Mouse (Mus musculus) forebrain, embryonic 13.5 days (tissue): ENCODE results near the gene Gna15. TPM values are rescaled to one million over a fixed set of nuclear protein-coding genes. Genes with fewer than 3 reads are reported as not detected.

ENCODE experiments used
- ATAC-seq: fragments of 200-750 bp; cut with Nextera tagmentation; 2 replicates; pipeline ENCODE4 v1.8.0; 2017
- H3K27ac ChIP-seq: fragments of 300-500 bp; sonication (generic); 2 replicates; pipeline ENCODE4 v1.5.1; 2015; ENCODE audit warnings: inconsistent platforms, mild to moderate bottlenecking, moderate library complexity
- H3K27me3 ChIP-seq: fragments of 300-500 bp; sonication (generic); 2 replicates; pipeline ENCODE4 v1.6.1; 2015; ENCODE audit warnings: mild to moderate bottlenecking, inconsistent platforms
- H3K36me3 ChIP-seq: fragments of 300-500 bp; sonication (generic); 2 replicates; pipeline ENCODE4 v1.6.1; 2015; ENCODE audit warnings: mild to moderate bottlenecking, inconsistent platforms; ENCODE audit not compliant: poor library complexity, severe bottlenecking
- H3K4me1 ChIP-seq: fragments of 300-500 bp; sonication (generic); 2 replicates; pipeline ENCODE4 v1.6.1; 2015; ENCODE audit warnings: inconsistent platforms
- H3K4me2 ChIP-seq: fragments of 300-500 bp; sonication (generic); 2 replicates; pipeline ENCODE4 v1.6.1; 2015; ENCODE audit warnings: inconsistent platforms, mild to moderate bottlenecking, moderate library complexity
- H3K4me3 ChIP-seq: fragments of 300-500 bp; sonication (generic); 2 replicates; pipeline ENCODE4 v1.5.1; 2015; ENCODE audit warnings: mild to moderate bottlenecking, inconsistent platforms
- H3K9ac ChIP-seq: fragments of 300-500 bp; sonication (generic); 2 replicates; pipeline ENCODE4 v1.6.1; 2015; ENCODE audit warnings: mild to moderate bottlenecking, inconsistent platforms
- H3K9me3 ChIP-seq: fragments of 300-500 bp; sonication (generic); replicated peaks from 2 replicates; pipeline ENCODE4 v1.6.1; 2016; ENCODE audit warnings: inconsistent platforms
- WGBS: fragments of 180-500 bp; shearing (Covaris S2); methylation state at CpG from one replicate; pipeline ENCODE4 v1.1.7; 2015; 5-methylcytosine and 5-hydroxymethylcytosine counted together
- polyA plus RNA-seq: library from polyadenylated mRNA; unstranded; fragments of >200 nt; fragmentation: Nextera tagmentation; extraction: Ambion mirVana; gene quantifications from 2 replicates; pipeline ENCODE4 v1.2.1, GENCODE M21; 2015

The Gna15 gene
- polyA plus RNA-seq, 1 experiment from 2014 or later, result 0.57 TPM

GRCm38 (mm10) chr10:81513798-81514197 is 10.2 kb downstream of the Gna15 start:
- H3K4me2 ChIP-seq, result no peak overlapping the region
- H3K36me3 ChIP-seq, result no peaks in the 10 kb centered on the region
- H3K9me3 ChIP-seq, result no peaks in the 10 kb centered on the region
- H3K4me3 ChIP-seq, result no peak overlapping the region
- WGBS, result 84% methylated on average over 5 of the region's 5 CpGs
- no peak for ATAC-seq
- H3K27me3 ChIP-seq, result peaks cover 26% of the 10 kb centered on the region
- no peak overlapping the region for H3K9ac ChIP-seq
- no peaks in the 10 kb centered on the region for H3K4me1 ChIP-seq
- H3K27ac ChIP-seq, result no peak overlapping the region

DNA sequence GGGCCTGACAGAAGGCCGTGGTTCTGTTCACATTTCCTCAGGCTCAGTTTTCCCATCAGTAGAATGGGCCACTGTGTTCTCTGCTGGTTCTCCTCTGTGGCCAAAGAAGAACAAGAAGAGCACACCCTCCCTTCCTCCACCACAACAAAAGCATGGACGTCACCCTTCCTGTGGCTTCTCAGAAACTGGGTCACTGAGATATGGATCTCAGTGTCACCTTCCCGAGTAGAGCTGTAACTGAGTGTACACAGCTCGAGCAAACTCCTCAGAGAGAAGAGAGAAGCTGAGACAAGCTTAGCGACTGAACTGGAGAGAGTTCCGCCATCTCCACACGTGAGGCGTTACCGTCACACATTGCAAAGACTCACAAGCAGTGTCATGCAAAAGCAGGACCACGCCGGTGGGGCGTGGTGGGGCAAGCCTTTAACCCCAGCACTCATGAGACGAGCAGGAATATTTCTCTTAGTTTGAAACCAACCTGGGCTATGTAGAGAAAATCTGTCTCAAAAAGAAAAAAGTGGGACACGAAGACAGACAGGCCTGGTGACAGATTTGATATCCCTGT is 13.7 kb downstream of the Gna15 start:
- no peak for ATAC-seq
- no peak overlapping the region for H3K4me2 ChIP-seq
- no peak overlapping the region for H3K27ac ChIP-seq
- no peaks in the 10 kb centered on the region for H3K9me3 ChIP-seq
- H3K27me3 ChIP-seq, result peaks cover 19% of the 10 kb centered on the region
- H3K4me1 ChIP-seq, result no peaks in the 10 kb centered on the region
- 85% methylated on average over 14 of the region's 14 CpGs for WGBS
- H3K36me3 ChIP-seq, result no peaks in the 10 kb centered on the region
- no peak overlapping the region for H3K4me3 ChIP-seq
- no peak overlapping the region for H3K9ac ChIP-seq

DNA sequence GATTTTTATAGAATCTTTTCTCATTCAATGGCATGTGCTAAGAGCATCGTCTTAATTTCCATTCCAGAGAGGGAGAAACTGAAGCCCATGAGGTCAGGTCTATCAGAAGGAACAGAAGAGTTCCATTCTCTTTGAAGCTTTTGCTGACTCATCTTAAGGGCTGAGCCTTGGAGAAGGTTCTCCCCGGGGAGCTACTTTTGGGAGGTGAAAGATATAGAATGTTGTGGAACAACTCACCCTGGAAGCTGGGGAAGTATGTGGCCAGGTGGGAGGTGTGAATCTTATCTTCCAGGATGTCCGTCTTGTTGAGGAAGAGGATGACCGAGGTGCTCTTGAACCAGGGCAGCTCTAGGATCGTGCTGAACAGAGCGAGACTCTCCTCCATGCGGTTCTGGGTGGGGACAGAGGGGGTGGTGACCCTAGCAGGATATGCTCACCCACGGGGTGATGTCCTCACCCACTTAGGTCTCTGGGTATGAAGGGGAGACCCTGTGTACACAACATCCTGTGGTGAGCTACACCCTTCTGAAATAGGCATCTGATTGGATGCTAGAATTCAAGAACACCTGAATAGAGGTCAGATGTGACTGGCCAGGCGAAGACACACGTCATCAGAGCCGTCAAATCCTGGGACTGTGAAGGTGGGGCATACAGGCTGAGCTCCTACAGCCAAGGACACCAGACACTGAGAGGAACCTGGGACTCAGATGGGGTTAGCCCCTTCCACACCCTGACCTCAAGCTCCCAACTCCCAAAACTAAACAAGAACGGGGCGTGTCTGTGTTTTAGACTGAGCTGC is 16.1 kb downstream of the Gna15 start:
- no peak for ATAC-seq
- H3K9ac ChIP-seq, result no peak overlapping the region
- H3K27me3 ChIP-seq, result peaks cover 27% of the 10 kb centered on the region
- no peaks in the 10 kb centered on the region for H3K9me3 ChIP-seq
- no peak overlapping the region for H3K4me3 ChIP-seq
- WGBS, result 84% methylated on average over 13 of the region's 13 CpGs
- 0 out of 2 replicates have a peak, but pooled peaks cover 2% of the 10 kb centered on the region for H3K4me1 ChIP-seq
- no peak overlapping the region for H3K4me2 ChIP-seq
- no peaks in the 10 kb centered on the region for H3K36me3 ChIP-seq
- H3K27ac ChIP-seq, result no peak overlapping the region

GRCm38 (mm10) chr10:81507095-81507494 is 16.9 kb downstream of the Gna15 start:
- Histone ChIP-seq H3K4me3 (no peak overlapping the region), H3K9ac (no peak overlapping the region), H3K4me2 (no peak overlapping the region), H3K27ac (no peak overlapping the region), H3K27me3 (peaks cover 19% of the 10 kb centered on the region), H3K9me3 (no peaks in the 10 kb centered on the region), H3K4me1 (0 out of 2 replicates have a peak, but pooled peaks cover 4% of the 10 kb centered on the region), H3K36me3 (no peaks in the 10 kb centered on the region)
- 37% methylated on average over 6 of the region's 6 CpGs for WGBS
- ATAC-seq, result no peak

- no peak overlapping the region for H3K4me3 ChIP-seq
- WGBS, result 83% methylated on average over 14 of the region's 15 CpGs
- H3K4me2 ChIP-seq, result no peak overlapping the region
- H3K36me3 ChIP-seq, result no peaks in the 10 kb centered on the region
- no peak overlapping the region for H3K27ac ChIP-seq
- H3K9me3 ChIP-seq, result no peaks in the 10 kb centered on the region
- H3K4me1 ChIP-seq, result 0 out of 2 replicates have a peak, but pooled peaks cover 4% of the 10 kb centered on the region
- peaks cover 9% of the 10 kb centered on the region; the same call in 1 of the 2 replicates for H3K27me3 ChIP-seq
- H3K9ac ChIP-seq, result no peak overlapping the region
- no peak for ATAC-seq
These were observed 18.9 kb downstream of the Gna15 start for GRCm38 (mm10) chr10:81505016-81505664.

DNA sequence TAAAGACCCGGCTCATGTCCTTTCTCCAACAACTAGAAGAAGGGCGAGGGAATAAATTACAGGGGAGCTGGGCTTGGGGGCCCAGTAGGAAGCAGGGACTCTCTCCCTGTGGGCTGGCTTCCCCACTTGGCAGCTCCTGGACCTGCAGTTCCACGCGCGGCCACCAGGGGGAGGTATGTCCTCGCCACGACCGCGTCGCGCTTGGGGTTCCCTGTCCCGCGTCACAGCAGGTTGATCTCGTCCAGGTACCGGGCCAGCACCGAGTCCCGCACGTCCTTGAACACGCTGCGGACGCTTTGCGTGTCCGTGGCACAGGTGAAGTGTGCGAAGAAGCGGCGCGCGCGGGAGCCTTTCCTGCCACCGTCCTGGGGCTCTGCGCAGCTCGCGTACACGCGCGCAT is 21.4 kb downstream of the Gna15 start:
- Histone ChIP-seq H3K36me3 (no peaks in the 10 kb centered on the region), H3K4me3 (peak overlapping the region; percentile 36), H3K9ac (peak overlapping the region; percentile 47), H3K4me1 (0 out of 2 replicates have a peak, but pooled peaks cover 6% of the 10 kb centered on the region), H3K27me3 (peaks cover 9% of the 10 kb centered on the region; the same call in 1 of the 2 replicates), H3K4me2 (peak overlapping the region; percentile 70), H3K9me3 (no peaks in the 10 kb centered on the region), H3K27ac (no peak overlapping the region)
- WGBS, result 10% methylated on average over 27 of the region's 36 CpGs
- ATAC-seq, result peak; percentile 52

GRCm38 (mm10) chr10:81501863-81502262 is 22.2 kb downstream of the Gna15 start:
- H3K4me2 ChIP-seq, result no peak overlapping the region
- H3K27ac ChIP-seq, result no peak overlapping the region
- no peaks in the 10 kb centered on the region for H3K9me3 ChIP-seq
- no peak overlapping the region for H3K9ac ChIP-seq
- peaks cover 9% of the 10 kb centered on the region; the same call in 1 of the 2 replicates for H3K27me3 ChIP-seq
- H3K36me3 ChIP-seq, result no peaks in the 10 kb centered on the region
- WGBS, result 80% methylated on average over 5 of the region's 5 CpGs
- H3K4me1 ChIP-seq, result 0 out of 2 replicates have a peak, but pooled peaks cover 12% of the 10 kb centered on the region
- no peak for ATAC-seq
- H3K4me3 ChIP-seq, result no peak overlapping the region

DNA sequence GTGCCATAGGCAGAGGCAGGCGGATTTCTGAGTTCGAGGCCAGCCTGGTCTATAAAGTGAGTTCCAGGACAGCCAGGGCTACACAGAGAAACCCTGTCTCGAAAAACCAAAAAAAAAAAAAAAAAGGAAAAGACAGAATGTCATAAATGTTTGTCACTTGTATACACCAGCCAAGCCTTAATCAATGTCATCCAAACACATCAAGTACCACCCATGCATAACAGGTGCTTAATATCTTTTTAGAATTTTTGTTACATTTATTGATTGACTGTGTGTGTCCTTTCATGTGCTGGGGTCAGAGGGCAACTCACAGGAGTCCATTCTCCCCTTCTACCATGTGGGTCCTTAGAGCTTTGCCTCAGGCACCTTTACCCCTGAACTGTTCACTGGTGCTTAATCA is 24.0 kb downstream of the Gna15 start, which contains the start of gene S1pr4:
S1pr4 (minus strand) TSS at position 101 of the 400 bp plus-strand sequence.
- no peak for ATAC-seq
- Histone ChIP-seq H3K4me1 (peaks cover 19% of the 10 kb centered on the region), H3K4me3 (no peak within 1 kb of the TSS), H3K9ac (no peak within 1 kb of the TSS; the same call in 1 of the 2 replicates), H3K27ac (no peak within 1 kb of the TSS), H3K4me2 (no peak within 1 kb of the TSS), H3K36me3 (no peaks in the 10 kb centered on the region), H3K9me3 (no peaks in the 10 kb centered on the region), H3K27me3 (peaks cover 9% of the 10 kb centered on the region; the same call in 1 of the 2 replicates)
- 91% methylated on average over 3 of the region's 3 CpGs for WGBS

DNA sequence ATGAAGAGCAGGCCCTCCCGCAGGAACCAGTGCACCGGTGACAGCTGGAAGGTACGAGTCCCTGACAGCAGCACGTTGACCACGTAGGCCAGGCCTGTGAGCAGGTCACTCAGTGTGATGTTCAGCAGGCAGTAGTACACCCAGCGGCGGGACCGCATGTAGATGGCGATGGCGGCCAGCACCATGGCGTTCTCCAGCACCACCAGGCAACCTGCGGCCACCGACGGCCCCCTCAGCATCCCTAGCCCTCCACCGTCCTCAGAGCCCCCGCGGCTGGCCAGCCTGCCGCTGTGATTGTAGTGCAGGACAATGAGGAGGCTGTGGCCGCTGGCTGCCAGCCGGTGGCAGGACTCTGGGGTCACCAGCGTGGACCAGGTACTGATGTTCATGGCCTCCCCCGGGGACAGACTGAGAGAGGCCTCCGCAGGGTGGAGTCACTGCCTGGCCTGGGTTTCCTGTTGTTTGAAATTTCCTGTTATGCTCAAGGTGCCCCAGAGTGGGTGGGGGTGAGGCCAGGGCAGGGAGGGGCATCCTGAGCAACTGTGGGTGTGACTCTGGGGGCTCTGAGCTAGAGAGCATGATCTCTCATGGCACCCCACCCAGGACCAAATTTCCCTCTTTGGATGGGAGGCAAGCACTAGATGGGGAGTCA is 24.6 kb downstream of the Gna15 start:
- peaks cover 9% of the 10 kb centered on the region; the same call in 1 of the 2 replicates for H3K27me3 ChIP-seq
- H3K4me2 ChIP-seq, result no peak overlapping the region
- no peak for ATAC-seq
- H3K9ac ChIP-seq, result no peak overlapping the region; the same call in 1 of the 2 replicates
- no peaks in the 10 kb centered on the region for H3K9me3 ChIP-seq
- no peaks in the 10 kb centered on the region for H3K36me3 ChIP-seq
- H3K4me3 ChIP-seq, result no peak overlapping the region
- 80% methylated on average over 17 of the region's 23 CpGs for WGBS
- H3K27ac ChIP-seq, result no peak overlapping the region
- H3K4me1 ChIP-seq, result peaks cover 26% of the 10 kb centered on the region

DNA sequence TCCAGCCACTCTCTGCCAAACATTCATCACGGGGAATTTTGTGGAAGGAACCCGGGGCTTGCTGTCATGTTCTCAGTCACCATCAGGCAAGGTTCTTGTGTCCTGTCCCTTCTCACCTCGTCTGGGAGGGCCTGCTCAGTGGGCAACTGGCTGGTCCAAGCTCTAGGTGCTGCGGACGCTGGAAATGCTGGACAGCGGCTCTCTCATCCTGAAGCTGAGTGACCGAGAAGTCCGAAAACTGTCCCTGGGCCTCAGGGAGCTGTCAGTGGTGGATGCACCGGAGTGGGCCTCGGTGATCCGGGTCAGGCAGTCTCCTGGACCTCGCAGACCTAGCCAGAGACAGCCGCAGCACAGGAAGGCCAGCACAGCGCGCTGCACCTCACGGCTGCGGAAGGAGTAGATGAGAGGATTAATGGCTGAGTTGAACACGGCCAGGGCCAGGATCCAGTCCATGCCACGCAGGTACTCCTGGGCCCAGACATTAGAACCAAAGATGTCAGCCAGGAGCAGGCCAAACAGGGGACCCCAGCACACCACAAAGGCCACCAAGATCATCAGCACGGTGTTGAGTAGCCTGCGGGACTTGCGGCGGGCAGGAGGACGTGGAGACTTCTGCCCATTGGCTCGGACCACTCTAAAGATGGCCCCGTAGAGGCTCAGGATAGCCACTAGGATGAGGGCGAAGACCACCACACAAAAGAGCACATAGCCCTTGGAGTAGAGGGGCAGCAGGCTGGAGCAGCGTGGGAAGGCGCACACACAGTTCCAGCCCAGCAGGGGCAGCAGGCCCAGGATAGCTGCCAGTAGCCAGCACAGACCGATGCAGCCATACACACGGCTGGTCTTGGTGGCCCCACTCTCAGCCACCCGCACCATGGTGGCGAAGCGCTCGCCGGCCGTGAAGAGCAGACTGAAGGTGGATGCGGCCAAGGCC is 25.4 kb downstream of the Gna15 start:
- no peak for ATAC-seq
- peaks cover 5% of the 10 kb centered on the region; the same call in 1 of the 2 replicates for H3K27me3 ChIP-seq
- 88% methylated on average over 38 of the region's 38 CpGs for WGBS
- no peak overlapping the region for H3K27ac ChIP-seq
- H3K4me2 ChIP-seq, result no peak overlapping the region
- H3K36me3 ChIP-seq, result peaks cover 2% of the 10 kb centered on the region; the same call in 1 of the 2 replicates
- H3K4me1 ChIP-seq, result peaks cover 32% of the 10 kb centered on the region
- H3K9me3 ChIP-seq, result no peaks in the 10 kb centered on the region
- H3K4me3 ChIP-seq, result no peak overlapping the region
- 0 out of 2 replicates have a peak overlapping the region, but pooled peaks have one; percentile 16 for H3K9ac ChIP-seq
